Mouse (Mus musculus) thymus, adult 2 months (tissue): ENCODE results near the gene Scp2. TPM values are rescaled to one million over a fixed set of nuclear protein-coding genes. Genes with fewer than 3 reads are reported as not detected.

Source experiments
- DNase-seq: peaks from one replicate; pipeline ENCODE4 v3.0.0; 2021
- H3K27ac ChIP-seq: fragments of 200-500 bp; 2 replicates; pipeline ENCODE4 v1.5.1; 2012; ENCODE audit warnings: low read length, control low read depth; ENCODE audit not compliant: control insufficient read depth, insufficient read depth
- H3K27me3 ChIP-seq: fragments of 200-500 bp; 2 replicates; pipeline ENCODE4 v1.6.1; 2012; ENCODE audit warnings: mild to moderate bottlenecking, low read length, moderate library complexity, mixed read lengths; ENCODE audit not compliant: control insufficient read depth, insufficient read depth
- H3K36me3 ChIP-seq: fragments of 200-500 bp; 2 replicates; pipeline ENCODE4 v1.6.1; 2012; ENCODE audit warnings: mild to moderate bottlenecking, low read length, moderate library complexity; ENCODE audit not compliant: control insufficient read depth, insufficient read depth
- H3K4me1 ChIP-seq: fragments of 200-500 bp; replicated peaks from 2 replicates; pipeline ENCODE4 v1.6.1; 2012; ENCODE audit warnings: low read length; ENCODE audit not compliant: control insufficient read depth, insufficient read depth
- H3K4me3 ChIP-seq: fragments of 200-500 bp; 2 replicates; pipeline ENCODE4 v1.5.1; 2012; ENCODE audit warnings: mild to moderate bottlenecking, low read length, control low read depth, moderate library complexity; ENCODE audit not compliant: control insufficient read depth, insufficient read depth
- CTCF ChIP-seq: fragments of 200-500 bp; IDR thresholded peaks from 2 replicates; pipeline ENCODE4 v1.5.1; 2012; ENCODE audit warnings: mild to moderate bottlenecking, control low read depth, low read length, moderate library complexity, borderline replicate concordance; ENCODE audit not compliant: control insufficient read depth, poor library complexity, insufficient read depth; ENCODE audit errors: extremely low read depth
- POLR2A ChIP-seq: fragments of 200-500 bp; IDR thresholded peaks from 2 replicates; pipeline ENCODE4 v1.6.1; 2012; ENCODE audit warnings: mild to moderate bottlenecking, low read length, control low read depth, moderate library complexity; ENCODE audit not compliant: control insufficient read depth, poor library complexity, insufficient read depth; ENCODE audit errors: extremely low read depth
- WGBS: fragments of 180-500 bp; shearing (Covaris S2); methylation state at CpG from one replicate; pipeline ENCODE4 v1.1.7; 2018; 5-methylcytosine and 5-hydroxymethylcytosine counted together
- polyA plus RNA-seq: library from polyadenylated mRNA; depleted of rRNA; stranded (reverse); fragments of >200 nt; gene quantifications from 2 replicates; pipeline ENCODE4 v1.2.3, GENCODE M21; 2012

Gene Scp2
- polyA plus RNA-seq, 1 experiment = 103 TPM

GRCm38 (mm10) chr4:108017839-108018238 is 127.0 kb downstream of the Scp2 start:
- no peak for TF ChIP-seq CTCF
- no peak for DNase-seq
- peaks cover 20% of the 10 kb centered on the region for H3K4me1 ChIP-seq
- no peaks in the 10 kb centered on the region for H3K27me3 ChIP-seq
- 84% methylated on average over 7 of the region's 7 CpGs for WGBS
- H3K4me3 ChIP-seq = no peak overlapping the region
- no peaks in the 10 kb centered on the region for H3K36me3 ChIP-seq
- no peak overlapping the region for H3K27ac ChIP-seq

DNA sequence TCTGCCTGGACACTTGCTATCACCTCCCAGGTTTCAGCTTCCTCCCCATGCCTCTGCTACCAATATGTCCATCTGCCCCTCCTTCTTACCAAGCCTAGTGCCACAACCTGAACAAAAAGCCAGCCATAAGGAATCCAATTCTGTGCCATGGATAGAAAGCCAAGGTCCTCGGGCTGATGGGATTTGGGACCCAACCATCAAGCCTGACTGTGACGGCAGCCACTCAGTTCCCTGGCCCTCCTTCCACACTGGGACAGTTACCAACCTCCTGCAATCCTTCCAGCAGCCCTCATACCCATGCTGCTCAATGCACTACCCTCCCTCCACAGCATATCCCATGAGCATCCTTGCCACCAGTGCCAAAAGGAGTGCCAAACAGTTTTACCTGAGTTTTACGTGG is 128.5 kb downstream of the Scp2 start:
- Histone ChIP-seq H3K4me1 (peaks cover 20% of the 10 kb centered on the region), H3K27me3 (no peaks in the 10 kb centered on the region), H3K4me3 (no peak overlapping the region), H3K36me3 (no peaks in the 10 kb centered on the region), H3K27ac (no peak overlapping the region)
- TF ChIP-seq CTCF = no peak
- no peak for TF ChIP-seq POLR2A
- DNase-seq = no peak
- WGBS = 96% methylated on average over 3 of the region's 3 CpGs

- DNase-seq = peak; percentile 17
- TF ChIP-seq CTCF (no peak), POLR2A (no peak)
- Histone ChIP-seq H3K4me3 (no peak overlapping the region), H3K36me3 (no peaks in the 10 kb centered on the region), H3K4me1 (peaks cover 20% of the 10 kb centered on the region), H3K27ac (no peak overlapping the region), H3K27me3 (no peaks in the 10 kb centered on the region)
- 67% methylated on average over 14 of the region's 14 CpGs for WGBS
Observed at GRCm38 (mm10) chr4:108015067-108015765, 129.6 kb downstream of the Scp2 start.

DNA sequence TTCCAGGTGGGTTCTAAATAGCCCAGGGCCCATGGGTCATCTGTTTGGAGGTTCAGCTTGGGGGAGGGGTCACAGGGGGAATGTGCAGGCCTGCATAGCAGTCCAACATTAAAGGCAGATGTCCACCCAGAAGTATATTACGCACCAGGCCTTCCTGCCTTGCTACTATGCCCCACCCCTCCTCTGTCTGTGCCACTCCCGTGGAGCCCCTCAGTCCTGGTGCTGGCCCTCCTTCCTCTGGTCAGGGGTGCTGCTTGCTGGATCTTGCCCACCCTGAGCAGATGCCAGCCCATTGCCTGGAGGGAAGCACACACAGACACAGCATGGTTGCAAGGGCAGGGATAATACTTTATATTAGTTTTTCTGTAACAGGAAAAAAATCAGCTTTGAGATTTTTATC is 130.3 kb downstream of the Scp2 start:
- Histone ChIP-seq H3K4me3 (no peak overlapping the region), H3K36me3 (no peaks in the 10 kb centered on the region), H3K4me1 (peaks cover 20% of the 10 kb centered on the region), H3K27me3 (no peaks in the 10 kb centered on the region), H3K27ac (no peak overlapping the region)
- WGBS = 74% methylated on average over 2 of the region's 2 CpGs
- TF ChIP-seq POLR2A (no peak), CTCF (no peak)
- no peak for DNase-seq

DNA sequence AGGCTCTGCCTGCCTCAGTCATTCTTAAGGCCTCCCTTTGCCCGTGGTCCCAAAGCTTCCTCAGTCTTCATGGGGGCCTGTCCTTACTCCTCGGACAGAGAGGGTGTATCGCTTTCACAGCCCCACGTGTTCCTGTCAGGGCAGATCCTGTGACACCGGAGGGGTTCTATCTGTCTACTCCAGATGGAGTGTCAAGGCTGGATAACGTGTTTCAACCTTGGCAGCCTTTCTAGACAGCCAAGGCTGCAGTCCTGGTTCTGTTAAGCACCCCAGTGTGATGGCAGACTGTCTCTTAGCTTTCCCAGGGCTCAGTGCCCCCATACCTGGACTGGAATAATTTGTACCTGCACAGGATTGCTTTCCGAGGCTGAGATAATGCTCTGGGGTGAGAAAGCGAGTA is 136.3 kb downstream of the Scp2 start:
- no peak overlapping the region for H3K27ac ChIP-seq
- H3K4me1 ChIP-seq = no peaks in the 10 kb centered on the region
- no peaks in the 10 kb centered on the region for H3K27me3 ChIP-seq
- WGBS = 80% methylated on average over 8 of the region's 8 CpGs
- DNase-seq = no peak
- H3K36me3 ChIP-seq = no peaks in the 10 kb centered on the region
- no peak overlapping the region for H3K4me3 ChIP-seq
- TF ChIP-seq CTCF = no peak
- no peak for TF ChIP-seq POLR2A

DNA sequence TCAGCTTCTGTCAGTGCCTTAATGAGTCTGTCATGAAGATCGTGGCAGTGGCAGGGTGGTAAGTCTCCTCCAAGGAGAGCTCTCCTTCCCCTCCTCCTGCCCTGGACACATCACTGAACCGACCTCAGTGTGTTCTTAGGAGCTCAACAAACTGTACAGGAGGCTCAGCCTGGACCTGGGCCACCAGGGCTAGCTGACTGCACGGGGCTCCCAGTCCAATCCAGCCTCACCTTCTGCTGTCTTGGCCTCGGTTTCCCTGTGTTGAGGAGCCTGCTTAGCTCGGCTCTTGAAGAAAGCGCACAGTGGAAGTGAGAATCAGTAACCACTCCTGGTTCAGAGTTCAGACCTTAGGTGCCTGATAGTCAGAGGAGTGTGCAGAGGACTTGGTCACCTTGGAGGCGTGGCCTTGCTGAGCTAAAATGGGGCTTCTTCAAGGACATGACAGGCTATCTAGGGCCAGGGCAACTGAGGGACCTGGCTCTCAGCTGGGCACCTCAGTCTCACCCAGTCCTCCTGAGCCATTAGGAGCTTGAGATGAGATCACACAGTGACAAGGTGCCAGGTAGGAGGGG is 137.2 kb downstream of the Scp2 start:
- no peak overlapping the region for H3K4me3 ChIP-seq
- WGBS = 89% methylated on average over 7 of the region's 7 CpGs
- no peaks in the 10 kb centered on the region for H3K27me3 ChIP-seq
- TF ChIP-seq POLR2A = no peak
- no peak for TF ChIP-seq CTCF
- no peak overlapping the region for H3K27ac ChIP-seq
- no peaks in the 10 kb centered on the region for H3K4me1 ChIP-seq
- no peak for DNase-seq
- no peaks in the 10 kb centered on the region for H3K36me3 ChIP-seq
